Mouse (Mus musculus): ENCODE results near the gene Mbtps1.
A peak's percentile ranks its signal among the peaks of the same experiment; 100 is the strongest.

DNA sequence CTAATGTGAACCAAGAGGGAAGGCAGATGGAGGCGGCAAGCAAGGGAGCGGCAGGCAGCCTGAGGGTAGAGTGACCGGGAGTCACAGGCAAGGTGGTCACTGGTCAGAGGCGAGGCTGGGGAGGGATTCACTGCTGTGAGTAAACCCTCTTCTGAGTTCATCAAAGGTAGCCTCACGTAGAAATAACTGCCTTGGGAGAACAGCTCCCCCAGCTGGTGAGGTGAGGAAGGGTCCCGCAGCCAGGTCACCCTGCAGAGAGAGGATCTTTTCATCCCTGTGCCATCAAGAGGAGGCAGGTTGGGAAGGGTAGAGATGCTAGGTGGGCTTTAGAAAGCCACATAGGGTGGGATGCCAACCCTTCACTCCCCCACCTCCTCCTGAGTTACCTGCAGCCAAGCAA lies 61.7 kb downstream of the Mbtps1 start:
- TF ChIP-seq CTCF (IDR thresholded peaks at IDR 0.05; ENCODE audit: low read depth), result peak; percentile 66
- TF ChIP-seq EP300 (IDR thresholded peaks at IDR 0.05; ENCODE audit: low read depth), result no peak
